Mouse (Mus musculus): Measurements from ENCODE around the gene Ssty2. TPM values are rescaled to one million over a fixed set of nuclear protein-coding genes. Genes with fewer than 3 reads are reported as not detected.
"Not testable (repeated sequence)": the region's sequence is repeated elsewhere in the genome, so short reads cannot be mapped to it uniquely, and the experiment has no call there.

Ssty2 gene
- polyA plus RNA-seq (2016; fragmentation: Nextera tagmentation; extraction: Ambion mirVana), result not detected in 2 replicates

- WGBS, result no CpG with 5 or more reads among the region's 4 CpGs
- H3K4me3 ChIP-seq; H3K4me1 ChIP-seq; H3K9me3 ChIP-seq (replicated peaks); H3K27me3 ChIP-seq (ENCODE audit: low read depth, poor library complexity, severe bottlenecking); DNase-seq (ENCODE audit: low spot score); H3K36me3 ChIP-seq; H3K27ac ChIP-seq (replicated peaks): not testable (repeated sequence)
Observed at GRCm38 (mm10) chrY:67047972-67048371, at the start of gene Ssty2. Ssty2 (minus strand) TSS chrY:67048072.

All from midbrain, embryonic 10.5 days (tissue).